25 mouse cellular contexts compared by ENCODE assay signal in the genomic region with DNA sequence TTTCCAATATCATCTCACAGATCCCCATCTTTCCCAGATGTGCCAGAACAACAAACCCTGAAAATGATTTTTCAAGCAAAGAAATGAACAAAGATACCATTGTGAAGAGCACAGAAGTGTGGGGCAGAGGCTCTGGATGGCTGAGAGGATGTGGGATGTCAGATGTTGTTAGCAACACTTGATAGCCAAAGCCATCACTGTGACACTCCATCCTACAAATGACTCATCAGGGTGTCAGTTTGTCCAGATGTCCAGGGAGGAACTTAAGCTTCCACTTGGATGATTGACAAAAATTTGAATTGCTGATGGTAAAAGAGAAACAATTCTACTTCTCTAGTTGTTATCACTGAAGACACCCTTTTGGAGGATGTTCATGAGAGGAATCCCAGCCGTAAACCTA.
DNase-seq lines count a peak whose midpoint lies in the region; TF ChIP-seq lines count a peak whose summit lies in the region.
"Had no signal": no experiment of that assay in that cellular context is flagged by ENCODE, and none has a peak within 500 bp of the region (broad histone marks: within the 10 kb centered on the region; RNA-seq: fewer than 3 reads in every experiment).

No protein-coding gene starts in this region.

- TF ChIP-seq CTCF in layer of hippocampus, adult 2 months (conservative IDR thresholded peaks at IDR 0.05), result no peak

- no peaks in the 10 kb centered on the region for H3K27me3 ChIP-seq in myocyte (ENCODE audit: control insufficient read depth, insufficient read depth, insufficient read length)
- H3K27me3 ChIP-seq: embryonic facial prominence, embryonic 12.5 days; embryonic facial prominence, embryonic 15.5 days; forebrain, embryonic 15.5 days; heart, embryonic 13.5 days; Patski had no signal

- no peaks in the 10 kb centered on the region for H3K36me3 ChIP-seq in myocyte (ENCODE audit: control insufficient read depth, insufficient read depth)
- H3K36me3 ChIP-seq: embryonic facial prominence, embryonic 12.5 days; embryonic facial prominence, embryonic 15.5 days; forebrain, embryonic 15.5 days; heart, embryonic 10.5 days; heart, embryonic 13.5 days had no signal

- peak overlapping the region; percentile 68; the same call in 1 of the 2 replicates for H3K27ac ChIP-seq in layer of hippocampus, adult 2 months
- H3K27ac ChIP-seq: embryonic facial prominence, embryonic 12.5 days; embryonic facial prominence, embryonic 15.5 days; heart, adult 2 months; heart, embryonic 10.5 days; heart, embryonic 13.5 days; hindbrain, embryonic 14.5 days; hindbrain, postnatal 0 days had no signal

- DNase-seq in layer of hippocampus, adult 2 months (ENCODE audit: low spot score in 2 of 2), result no peak
- DNase-seq in layer of hippocampus, postnatal 14 days (ENCODE audit: low spot score in 2 of 2), result no peak
- peak; percentile 30 for DNase-seq in MN1 (ENCODE audit: low spot score)
- no peak for DNase-seq in lung, postnatal 10 days
- no peak for DNase-seq in urinary bladder, postnatal 25 days (ENCODE audit: low spot score)
- DNase-seq: adrenal gland, adult 2 months; adrenal gland, postnatal 14 days; cerebellum, adult 11 months; cerebellum, adult 2 months; cerebellum, postnatal 25 days; gastrocnemius, postnatal 10 days; gastrocnemius, postnatal 36 days; heart, adult 2 months; heart, postnatal 14 days; heart, postnatal 4 days; kidney, adult 18-20 months had no signal

- H3K4me3 ChIP-seq in layer of hippocampus, adult 2 months, result no peak overlapping the region
- no peak overlapping the region for H3K4me3 ChIP-seq in myocyte
- H3K4me3 ChIP-seq: embryonic facial prominence, embryonic 12.5 days; embryonic facial prominence, embryonic 15.5 days; forebrain, embryonic 15.5 days; heart, adult 2 months; heart, embryonic 10.5 days; heart, embryonic 13.5 days had no signal

- H3K79me2 ChIP-seq in myocyte (ENCODE audit: control insufficient read depth, insufficient read depth), result no peaks in the 10 kb centered on the region

- H3K4me2 ChIP-seq in myocyte (ENCODE audit: low read depth), result peak overlapping the region; percentile 7
- H3K4me2 ChIP-seq: embryonic facial prominence, embryonic 12.5 days; embryonic facial prominence, embryonic 15.5 days; forebrain, embryonic 15.5 days; heart, embryonic 13.5 days; hindbrain, embryonic 14.5 days had no signal

- TF ChIP-seq POLR2A in myocyte (IDR thresholded peaks at IDR 0.05; ENCODE audit: insufficient read length, low read depth), result no peak

- H3ac ChIP-seq in myocyte (ENCODE audit: control insufficient read depth, insufficient read length), result no peak overlapping the region

TF ChIP-seq in myocyte, 11 proteins besides CTCF, POLR2A, EP300 and RAD21:
- TF ChIP-seq MYOD1 (IDR thresholded peaks at IDR 0.05; ENCODE audit: control insufficient read depth in 1 of 3, insufficient read length in 2 of 3, low read depth in 2 of 3) (peak in 1 of 3 experiments; percentile 25), TCF3 (IDR thresholded peaks at IDR 0.05; ENCODE audit: insufficient read length, low read depth) (no peak)
